Mouse (Mus musculus) embryo, embryonic 9.5 days (tissue): ENCODE data around the gene Mapk10.
"Not testable (repeated sequence)": the region's sequence is repeated elsewhere in the genome, so short reads cannot be mapped to it uniquely, and the experiment has no call there.

Experiments used
- DNase-seq: peaks from one replicate; pipeline ENCODE4 v3.0.0-alpha.2; 2017; ENCODE audit errors: extremely low spot score

Gene Mapk10

DNA sequence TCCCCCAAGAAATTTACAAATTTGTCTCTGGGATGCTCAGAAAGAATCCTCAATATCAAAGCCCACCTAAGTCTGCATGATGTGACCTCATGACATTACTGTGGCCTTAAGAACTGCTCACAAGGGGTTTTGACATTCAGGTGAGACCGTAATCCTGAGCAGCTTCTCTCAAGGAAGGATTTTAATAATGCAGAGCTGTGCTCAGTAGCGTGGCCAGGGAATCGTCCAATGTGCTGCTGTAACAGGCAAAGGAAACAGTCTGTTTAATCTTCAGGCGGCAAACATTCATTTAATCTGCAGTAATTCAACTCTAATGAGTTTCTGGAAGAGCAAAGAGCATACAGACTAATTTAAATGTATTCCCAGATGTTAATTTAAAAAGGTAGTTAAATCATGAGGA is 236.7 kb downstream of the Mapk10 start:
- no peak for DNase-seq

DNA sequence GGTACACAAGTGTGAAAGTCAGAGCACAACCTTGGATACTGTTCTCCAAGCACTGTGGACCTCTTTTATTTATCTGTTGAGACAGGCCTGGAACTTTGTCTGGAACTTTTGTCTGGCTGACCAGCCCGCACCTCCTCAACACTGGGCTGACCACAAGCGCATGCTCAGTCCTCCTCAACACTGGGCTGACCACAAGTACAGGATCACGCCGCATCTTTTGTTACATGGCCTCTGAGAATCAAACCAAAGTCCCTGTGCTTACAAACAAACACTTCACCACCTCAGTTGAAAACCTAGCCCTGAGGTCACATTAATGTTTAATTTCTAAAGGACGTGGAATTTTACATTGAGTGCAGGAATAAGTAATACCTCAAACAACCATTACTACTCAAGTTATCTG is 246.7 kb downstream of the Mapk10 start:
- no peak for DNase-seq

DNA sequence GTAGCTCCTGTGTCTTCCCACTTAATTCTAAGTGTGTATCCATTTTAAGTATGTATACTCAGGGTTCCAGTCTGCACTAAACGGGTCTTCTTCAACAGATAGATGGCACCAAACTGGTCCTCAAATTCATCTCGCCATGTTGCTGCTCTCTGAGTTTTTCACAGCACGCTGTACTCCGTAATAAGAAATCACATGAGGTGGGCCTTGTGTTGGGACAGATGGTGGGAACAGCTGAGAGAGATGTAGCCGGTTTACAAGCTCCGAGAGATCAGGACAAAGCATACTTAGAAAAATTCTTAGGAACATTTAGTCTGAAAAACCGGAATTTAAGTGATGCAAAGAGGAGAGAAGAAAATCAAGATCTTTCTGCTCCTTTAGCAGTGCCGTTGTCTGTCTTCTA is 257.7 kb downstream of the Mapk10 start:
- DNase-seq, result no peak

DNA sequence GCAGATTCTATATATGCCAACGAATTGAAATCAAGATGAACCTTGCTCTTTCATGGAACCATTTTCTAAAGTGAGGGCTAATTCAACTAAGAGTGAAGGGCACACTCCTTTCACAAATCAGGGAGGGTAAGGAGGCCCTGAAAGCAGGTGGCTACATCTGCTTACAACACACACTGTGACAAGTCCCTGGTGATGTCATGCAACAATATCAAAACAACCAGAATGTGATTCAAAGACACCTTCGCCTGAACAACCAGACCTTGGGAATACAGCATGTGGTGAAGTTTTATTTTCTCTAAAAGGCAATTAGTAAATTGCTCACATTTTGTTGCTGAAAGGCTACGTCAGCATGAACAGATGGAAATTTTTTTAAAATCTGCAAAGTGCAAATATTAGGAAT is 258.2 kb downstream of the Mapk10 start:
- DNase-seq, result no peak

DNA sequence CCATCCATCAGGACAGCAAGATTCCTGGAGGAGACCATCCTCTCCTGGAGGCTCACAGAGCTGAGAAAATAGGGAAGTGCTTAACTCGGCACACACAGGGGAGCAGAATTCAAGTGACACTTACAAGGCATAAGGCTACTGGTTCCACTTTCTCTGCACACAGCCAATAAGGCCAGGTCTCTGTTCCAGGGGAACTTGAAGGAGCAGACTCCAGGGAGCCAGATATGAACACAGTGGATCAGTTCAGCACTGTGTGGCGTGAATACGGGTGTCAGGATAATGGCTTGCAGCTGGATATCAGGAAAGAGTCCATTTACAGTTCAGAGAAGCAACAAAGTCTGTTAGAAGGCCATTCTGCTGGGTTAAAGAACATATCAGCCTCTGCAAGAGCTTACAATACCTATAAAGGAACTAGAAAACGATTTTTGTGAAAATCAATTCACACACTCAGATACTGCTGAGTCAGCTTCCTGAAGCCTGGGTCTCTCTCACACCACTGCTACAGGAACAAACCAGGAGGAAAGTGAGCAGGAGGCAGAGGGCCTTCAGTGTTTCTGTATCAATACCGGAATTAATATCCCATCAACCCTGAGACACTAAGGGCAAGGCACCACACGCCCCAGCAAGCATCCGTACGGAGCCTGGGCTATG is 263.9 kb downstream of the Mapk10 start:
- DNase-seq, result no peak

DNA sequence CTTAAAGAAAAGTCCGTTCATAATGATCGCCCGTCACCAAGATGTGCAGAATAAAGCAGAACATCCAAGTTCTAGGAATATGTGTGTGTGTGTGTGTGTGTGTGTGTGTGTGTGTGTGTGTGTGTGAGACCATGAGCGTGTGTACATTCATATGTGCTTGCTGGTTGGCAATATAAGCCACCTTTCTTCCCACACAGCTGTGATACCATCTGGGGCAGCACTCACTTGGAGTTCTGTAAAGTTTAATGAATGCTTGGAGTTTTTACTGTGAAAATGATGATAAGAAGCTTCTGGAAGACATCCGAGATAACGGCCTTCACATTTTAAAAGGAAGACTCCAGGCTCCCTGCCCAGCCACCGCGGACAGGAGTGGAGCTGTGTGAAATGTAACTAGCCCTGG is 264.5 kb downstream of the Mapk10 start:
- no peak for DNase-seq

DNA sequence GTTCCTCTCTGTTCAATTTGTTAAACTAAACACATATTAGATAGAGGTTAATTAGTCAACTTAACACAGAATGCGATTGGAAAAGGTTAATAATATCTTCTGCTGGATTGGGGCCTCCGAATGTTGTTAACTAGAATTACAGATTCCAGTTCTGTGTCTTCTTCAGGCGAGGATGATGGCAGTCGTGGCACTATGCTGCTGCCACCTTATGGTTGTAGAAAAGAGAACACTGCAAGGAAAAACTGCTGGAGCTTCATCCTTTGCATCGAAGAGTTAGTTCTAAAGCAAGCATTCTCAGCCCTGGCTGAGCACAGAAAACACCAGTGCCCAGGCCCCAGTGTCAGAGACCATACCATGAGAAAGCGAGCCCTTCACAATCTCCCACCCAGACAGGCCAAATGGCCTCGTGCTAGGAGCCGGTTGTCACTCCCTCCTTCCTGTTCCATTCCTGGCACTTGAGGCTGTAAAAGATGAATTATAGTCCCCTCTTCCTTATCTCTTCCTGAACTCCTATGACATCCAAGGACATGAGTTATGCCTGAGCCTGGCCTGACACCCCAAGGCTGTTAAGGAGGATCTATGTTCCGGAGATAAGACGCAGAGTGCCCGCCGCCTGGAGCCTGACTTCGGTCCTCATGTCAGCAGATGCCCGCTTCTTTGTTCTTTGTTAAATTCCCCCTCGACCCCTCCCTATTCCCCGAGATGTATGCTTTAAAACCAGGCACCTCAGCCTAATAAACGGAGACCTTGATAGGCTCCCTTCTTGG is 267.1 kb downstream of the Mapk10 start:
- not testable (repeated sequence) for DNase-seq

DNA sequence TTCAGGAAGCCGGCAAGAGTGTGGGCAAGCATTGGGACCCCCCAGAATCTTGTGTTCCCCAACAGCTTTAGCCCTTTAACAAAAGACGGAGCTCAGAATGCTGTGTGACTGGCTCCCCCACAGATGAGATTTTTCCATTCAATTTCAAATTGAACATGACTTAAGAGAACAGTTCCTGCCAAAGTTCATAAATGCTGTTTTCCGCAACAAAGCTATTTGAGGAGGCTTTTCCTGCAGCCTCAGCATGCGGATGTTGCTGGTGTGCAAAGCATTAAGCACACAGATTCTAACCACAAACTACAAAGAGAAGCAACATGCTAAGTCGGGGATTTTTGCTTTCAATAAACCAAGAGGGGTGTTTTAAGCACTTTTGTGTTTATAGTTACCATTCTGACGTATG is 281.0 kb downstream of the Mapk10 start:
- DNase-seq, result no peak

DNA sequence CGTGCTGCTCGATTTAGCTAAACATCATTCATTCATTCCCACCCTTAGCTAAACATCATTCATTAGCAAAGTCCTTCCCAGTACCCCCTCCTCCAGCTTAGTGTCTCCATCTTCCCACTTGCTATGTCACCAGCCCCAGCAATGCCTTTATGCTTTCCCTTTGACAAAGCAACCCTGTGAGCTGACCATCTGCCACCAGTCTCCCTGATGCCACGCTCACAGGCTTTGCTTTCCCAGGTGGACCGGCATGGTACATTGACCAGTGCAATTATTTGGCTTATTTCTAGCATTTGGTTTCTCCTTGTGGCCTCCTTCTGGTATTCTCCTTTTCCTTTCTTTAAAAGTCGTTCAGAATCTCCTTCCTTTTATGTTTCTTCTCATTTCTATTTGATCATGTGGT is 284.3 kb downstream of the Mapk10 start:
- DNase-seq, result no peak

DNA sequence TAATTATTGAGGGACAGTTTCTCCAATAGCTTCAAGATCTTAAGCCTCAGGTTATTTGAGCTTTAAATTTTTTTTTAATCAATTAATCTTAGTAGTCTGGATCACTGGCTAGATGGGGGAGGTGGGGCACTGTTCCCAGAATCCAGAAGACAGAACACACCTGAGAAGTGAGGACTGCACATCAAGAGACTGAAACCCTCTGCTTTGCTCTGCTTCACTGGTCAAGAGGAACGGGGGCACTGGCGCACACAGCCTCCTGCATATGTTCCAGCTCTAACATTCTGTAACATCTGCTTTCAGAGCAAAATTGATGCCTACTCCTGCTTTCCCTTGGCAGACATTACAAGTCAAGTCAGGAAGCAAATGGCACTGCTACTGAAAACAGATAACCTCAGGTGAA is 290.9 kb downstream of the Mapk10 start:
- no peak for DNase-seq

DNA sequence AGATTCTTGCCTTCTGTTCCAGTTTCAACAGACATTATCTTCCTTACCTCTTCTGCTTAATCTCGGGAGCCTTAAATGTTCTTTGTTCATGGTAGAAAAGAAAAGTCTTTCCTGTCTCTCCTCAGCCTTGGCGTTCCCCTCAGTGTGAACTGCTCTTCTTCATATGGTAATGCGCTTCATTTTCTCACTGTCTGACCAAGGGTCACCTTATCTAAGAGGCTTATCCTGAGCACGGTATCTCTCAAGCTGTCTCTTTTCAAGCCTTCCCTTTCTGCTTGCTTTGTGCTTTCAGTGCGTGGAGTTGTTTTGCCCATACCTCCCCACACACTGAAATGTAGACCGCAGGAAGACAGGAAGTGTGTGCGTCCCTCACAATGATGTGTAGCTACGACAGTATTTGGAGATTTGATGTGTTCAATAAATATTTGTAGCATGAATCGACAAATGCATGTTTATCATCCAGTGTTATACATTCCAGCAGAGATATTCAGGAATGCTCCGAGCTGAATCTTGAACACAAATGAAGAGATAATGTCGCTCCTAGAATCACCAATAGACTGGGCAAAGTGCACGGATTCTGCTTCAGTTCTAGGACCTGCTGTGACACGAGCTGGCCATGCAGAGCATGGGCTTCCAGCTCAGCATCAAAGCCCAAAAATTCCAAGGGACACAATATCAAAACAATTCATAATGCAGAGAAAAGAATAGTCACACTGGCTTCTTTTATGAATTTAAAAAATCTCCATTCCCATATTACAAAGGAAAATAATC is 305.5 kb downstream of the Mapk10 start:
- no peak for DNase-seq

DNA sequence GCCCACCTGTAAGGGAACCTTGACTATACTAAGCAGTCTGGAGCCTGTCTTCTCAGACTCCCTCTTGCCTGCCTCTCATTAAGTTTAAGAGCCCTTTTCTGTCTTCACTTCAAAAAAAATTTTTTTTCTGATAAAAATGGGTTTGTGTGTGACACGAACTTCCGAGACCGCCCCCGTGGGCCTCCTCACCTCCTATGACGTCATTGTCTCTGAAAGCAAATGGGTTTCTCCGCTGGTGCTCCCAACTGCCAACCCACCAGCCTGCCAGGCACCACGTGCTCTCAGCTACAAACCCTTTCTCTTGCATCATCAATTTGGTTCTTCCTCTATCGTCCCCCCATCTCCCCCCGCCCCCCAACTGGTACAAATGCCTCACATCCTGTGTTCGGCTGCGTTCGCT is 307.1 kb downstream of the Mapk10 start:
- no peak for DNase-seq

DNA sequence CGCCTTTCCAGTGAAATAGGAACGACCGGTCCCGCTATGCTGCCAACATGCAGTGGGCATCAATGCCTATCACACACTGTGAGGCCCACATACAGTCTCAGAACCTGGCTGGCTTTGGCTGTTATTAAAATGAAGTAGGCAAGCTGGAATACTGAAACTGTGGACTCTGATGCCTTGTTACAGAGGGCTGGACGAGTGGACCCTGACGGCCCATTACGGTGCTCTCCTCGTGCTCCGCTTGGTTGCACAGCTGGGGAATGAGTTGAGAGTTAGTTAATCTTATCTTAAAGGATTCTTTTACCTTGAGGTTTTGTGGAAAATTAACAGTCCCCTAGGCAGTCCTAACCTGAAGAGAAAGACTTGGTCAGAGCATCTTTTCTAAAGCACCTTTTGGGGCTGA is 307.6 kb downstream of the Mapk10 start:
- no peak for DNase-seq

DNA sequence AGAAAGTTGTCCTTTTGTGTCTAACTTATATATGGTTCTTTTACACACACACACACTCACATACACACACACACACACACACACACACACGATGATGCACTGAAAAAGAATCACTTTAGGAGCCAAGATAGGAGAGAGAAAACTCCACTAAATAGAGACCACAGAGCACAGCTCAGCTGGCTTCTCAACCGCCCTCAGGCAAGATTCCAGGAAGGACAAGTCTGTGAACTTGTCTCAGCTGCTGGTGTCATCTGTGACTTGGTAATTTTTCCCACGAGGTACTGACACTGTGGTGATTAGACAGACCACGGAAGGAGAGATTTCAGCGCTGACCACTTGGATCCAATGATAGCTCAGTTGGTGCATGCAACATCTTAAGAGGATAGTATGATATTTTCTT is 310.0 kb downstream of the Mapk10 start:
- no peak for DNase-seq

DNA sequence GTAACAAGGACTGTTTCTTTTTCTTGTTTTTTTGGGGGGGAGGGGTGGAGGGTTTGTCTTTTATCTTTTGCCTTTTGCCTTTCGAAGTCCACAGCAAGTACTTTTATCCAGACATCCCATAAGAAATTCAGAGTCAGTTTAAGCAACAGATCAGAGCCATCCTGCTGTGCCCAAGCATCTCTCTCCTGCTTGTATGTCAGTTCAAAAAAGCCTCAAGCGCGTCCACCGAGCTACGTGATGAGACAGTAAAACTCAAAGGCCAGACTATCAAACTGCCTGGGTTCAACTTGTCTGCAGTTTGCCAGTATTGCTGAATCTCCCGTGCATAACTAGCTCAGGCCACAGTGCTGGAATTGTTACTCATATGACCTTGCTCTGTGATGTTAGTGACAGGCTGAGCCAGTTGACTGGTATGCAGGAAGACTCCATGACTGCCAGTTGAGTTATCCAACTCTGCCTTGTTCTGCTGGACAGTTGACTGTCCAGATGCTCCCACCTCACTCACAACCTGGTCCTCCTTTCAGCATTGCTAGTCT is 311.4 kb downstream of the Mapk10 start:
- no peak for DNase-seq

DNA sequence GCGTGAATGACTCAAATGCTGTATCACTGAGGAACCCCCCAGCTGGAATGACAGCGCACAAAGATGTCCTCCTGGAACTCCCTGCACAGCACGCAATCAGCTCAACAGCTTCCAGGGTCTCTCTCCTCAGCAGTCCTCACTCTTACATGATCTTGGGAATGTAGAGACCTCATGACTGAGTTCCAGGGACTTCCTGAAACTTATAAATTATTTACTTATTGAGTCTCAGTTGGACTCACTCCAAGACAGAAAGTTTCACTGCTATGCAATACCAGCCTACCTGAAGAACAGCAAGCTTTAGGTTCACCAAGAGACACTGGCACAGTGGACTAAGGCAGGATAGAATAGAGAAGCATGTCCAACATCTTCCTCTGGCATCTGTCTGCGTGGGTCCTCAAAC is 312.8 kb downstream of the Mapk10 start:
- no peak for DNase-seq

DNA sequence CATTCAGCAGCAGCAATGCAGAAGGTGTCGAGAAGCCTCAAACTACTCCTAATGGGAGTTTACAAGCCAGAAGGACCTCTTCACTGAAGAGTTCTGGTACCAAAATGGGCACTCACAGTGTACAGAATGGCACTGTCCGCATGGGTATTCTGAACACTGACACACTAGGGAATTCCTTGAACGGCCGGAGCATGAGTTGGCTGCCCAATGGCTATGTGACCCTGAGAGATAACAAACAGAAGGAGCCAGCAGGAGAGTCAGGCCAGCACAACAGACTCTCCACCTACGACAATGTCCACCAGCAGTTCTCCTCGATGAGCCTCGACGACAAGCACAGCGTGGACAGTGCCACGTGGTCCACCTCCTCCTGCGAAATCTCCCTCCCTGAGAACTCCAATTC is 318.9 kb downstream of the Mapk10 start:
- no peak for DNase-seq

DNA sequence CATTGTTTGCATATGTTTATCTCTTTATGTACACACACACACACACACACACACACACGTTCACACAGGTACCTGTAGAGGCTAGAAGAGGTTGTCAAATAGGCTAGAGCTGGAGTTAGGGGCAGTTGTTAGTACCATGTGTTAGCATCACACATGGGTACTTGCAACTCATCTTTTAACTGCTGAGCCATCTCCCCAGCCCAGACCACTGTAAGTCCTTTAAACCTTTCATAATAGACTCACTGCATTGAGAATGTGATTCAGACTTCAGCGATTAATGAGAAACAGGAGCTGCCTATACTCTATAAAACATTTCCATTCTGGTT is 322.0 kb downstream of the Mapk10 start:
- no peak for DNase-seq

DNA sequence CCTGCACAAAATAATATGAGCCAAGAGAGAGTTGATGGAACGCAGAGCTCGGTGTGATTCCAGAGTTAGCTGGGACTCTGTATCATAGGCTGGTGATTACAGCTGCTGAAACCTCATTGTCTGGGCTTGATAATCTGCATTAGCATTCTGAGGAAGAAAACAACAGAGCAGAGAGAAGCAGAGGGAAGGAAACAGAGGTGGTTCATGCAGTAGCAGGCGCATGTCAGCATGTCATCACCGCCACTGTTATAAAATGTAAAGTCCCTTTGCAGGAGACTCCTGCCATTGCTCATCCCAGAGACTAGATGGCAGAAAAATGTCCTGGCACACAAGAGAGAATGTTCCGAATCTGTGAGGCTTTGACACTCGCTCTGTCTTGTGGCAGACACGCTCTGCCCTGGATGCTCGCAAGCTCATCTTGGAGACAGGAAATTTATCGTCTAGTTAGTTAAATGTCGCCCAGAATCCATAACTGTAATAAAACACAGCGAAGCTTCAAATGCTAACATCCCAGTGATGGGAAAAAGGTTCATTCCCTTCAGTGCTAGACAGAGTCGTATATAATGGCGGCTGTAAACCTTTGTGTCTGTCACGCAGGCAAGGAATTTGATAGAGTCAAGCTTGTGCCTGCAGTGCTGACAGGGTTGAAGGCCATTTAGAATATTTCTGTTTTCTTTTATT is 322.5 kb downstream of the Mapk10 start:
- DNase-seq, result no peak

DNA sequence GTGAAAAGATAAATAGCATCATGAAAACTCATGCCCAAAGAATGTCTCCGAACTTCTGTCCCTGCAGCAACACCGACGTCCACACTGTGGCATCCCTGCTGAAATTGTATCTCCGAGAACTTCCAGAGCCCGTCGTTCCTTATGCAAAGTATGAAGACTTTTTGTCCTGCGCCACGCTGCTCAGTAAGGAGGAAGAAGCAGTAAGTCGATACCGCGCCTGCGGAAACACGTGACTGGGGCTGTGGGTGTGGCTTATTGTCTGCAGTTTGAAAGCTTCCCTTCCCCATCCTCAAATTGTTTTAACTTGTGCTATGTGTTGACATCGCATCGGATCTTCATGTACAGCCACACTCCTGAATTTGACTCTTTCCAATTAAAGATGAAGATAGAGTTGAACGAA is 335.5 kb downstream of the Mapk10 start:
- DNase-seq, result no peak

DNA sequence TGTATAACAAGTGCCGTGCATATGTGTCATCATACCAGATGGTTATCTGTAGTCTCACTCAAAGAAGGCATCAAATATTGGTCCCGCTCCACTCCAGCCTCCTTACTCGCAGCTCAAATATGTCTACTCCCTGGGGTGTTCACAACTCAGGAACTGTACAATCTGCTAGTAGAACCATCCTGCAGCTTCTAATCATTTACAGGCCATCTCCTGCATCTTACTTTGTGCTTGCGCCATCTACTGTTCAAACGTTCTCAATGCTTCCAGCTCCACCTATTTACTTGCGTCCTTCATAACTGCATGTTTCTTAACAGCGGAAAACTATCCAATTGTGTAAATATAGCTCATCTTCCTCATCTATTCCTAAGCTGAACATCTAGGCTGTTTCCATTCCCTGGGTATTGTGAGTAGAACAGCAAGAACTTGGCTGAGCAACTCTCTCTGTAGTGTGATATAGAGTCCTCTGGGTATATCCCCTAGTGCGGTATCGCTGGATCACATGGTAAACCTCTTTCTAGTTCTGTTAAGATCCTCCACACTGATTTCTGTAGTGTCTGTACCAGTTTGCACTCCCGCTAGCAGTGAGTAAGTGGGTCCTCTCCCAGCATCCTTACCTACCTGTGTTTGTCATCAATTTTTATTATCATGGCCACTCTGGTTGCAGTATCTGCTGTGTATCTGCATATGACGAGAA is 336.4 kb downstream of the Mapk10 start:
- DNase-seq, result peak; percentile 65

DNA sequence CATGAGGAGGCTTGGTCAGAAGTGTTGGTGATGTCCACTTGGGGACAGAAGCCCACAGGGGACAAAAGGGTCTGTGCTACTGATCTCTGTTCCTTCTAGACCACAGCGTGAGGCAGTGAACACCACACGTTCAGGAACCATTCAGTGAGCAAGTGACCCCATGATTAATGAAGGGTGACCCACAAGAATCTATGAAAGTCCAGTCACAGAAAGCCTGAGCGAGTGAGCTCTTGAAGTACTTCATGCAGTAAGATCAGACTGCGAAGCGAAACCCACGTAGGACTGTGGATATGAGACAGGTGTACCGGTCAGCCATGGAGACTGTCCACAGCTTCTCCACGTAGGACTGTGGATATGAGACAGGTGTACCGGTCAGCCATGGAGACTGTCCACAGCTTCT is 338.1 kb downstream of the Mapk10 start:
- DNase-seq, result not testable (repeated sequence)
